Mouse (Mus musculus) forebrain, embryonic 15.5 days (tissue): ENCODE results near the gene Ap1b1. TPM values are rescaled to one million over a fixed set of nuclear protein-coding genes. Genes with fewer than 3 reads are reported as not detected.
A peak's percentile ranks its signal among the peaks of the same experiment; 100 is the strongest.

ENCODE experiments used
- ATAC-seq: fragments of 200-750 bp; cut with Nextera tagmentation; replicated peaks from 2 replicates; pipeline ENCODE4 v1.8.0; 2017; ENCODE audit warnings: mild to moderate bottlenecking, moderate TSS enrichment, moderate library complexity
- H3K27ac ChIP-seq: fragments of 300-500 bp; sonication (generic); replicated peaks from 2 replicates; pipeline ENCODE4 v1.5.1; 2015; ENCODE audit warnings: mild to moderate bottlenecking, inconsistent platforms
- H3K27me3 ChIP-seq: fragments of 300-500 bp; sonication (generic); 2 replicates; pipeline ENCODE4 v1.6.1; 2015; ENCODE audit warnings: inconsistent platforms
- H3K36me3 ChIP-seq: fragments of 300-500 bp; sonication (generic); 2 replicates; pipeline ENCODE4 v1.6.1; 2015; ENCODE audit warnings: mild to moderate bottlenecking, inconsistent platforms
- H3K4me1 ChIP-seq: fragments of 300-500 bp; sonication (generic); 2 replicates; pipeline ENCODE4 v1.6.1; 2015; ENCODE audit warnings: inconsistent platforms
- H3K4me2 ChIP-seq: fragments of 300-500 bp; sonication (generic); replicated peaks from 2 replicates; pipeline ENCODE4 v1.6.1; 2015; ENCODE audit warnings: mild to moderate bottlenecking, inconsistent platforms
- H3K4me3 ChIP-seq: fragments of 300-500 bp; sonication (generic); 2 replicates; pipeline ENCODE4 v1.5.1; 2015; ENCODE audit warnings: mild to moderate bottlenecking, inconsistent platforms
- H3K9ac ChIP-seq: fragments of 300-500 bp; sonication (generic); replicated peaks from 2 replicates; pipeline ENCODE4 v1.6.1; 2015; ENCODE audit warnings: mild to moderate bottlenecking, inconsistent platforms
- H3K9me3 ChIP-seq: fragments of 300-500 bp; sonication (generic); 2 replicates; pipeline ENCODE4 v1.6.1; 2016; ENCODE audit warnings: inconsistent platforms
- WGBS: fragments of 180-500 bp; shearing (Covaris S2); methylation state at CpG from one replicate; pipeline ENCODE4 v1.1.7; 2015; ENCODE audit warnings: mixed read lengths; 5-methylcytosine and 5-hydroxymethylcytosine counted together
- polyA plus RNA-seq: library from polyadenylated mRNA; unstranded; fragments of >200 nt; fragmentation: Nextera tagmentation; extraction: Ambion mirVana; gene quantifications from 2 replicates; pipeline ENCODE4 v1.2.1, GENCODE M21; 2015

The Ap1b1 gene
- polyA plus RNA-seq, 1 experiment from 2014 or later, result 81.4 TPM

DNA sequence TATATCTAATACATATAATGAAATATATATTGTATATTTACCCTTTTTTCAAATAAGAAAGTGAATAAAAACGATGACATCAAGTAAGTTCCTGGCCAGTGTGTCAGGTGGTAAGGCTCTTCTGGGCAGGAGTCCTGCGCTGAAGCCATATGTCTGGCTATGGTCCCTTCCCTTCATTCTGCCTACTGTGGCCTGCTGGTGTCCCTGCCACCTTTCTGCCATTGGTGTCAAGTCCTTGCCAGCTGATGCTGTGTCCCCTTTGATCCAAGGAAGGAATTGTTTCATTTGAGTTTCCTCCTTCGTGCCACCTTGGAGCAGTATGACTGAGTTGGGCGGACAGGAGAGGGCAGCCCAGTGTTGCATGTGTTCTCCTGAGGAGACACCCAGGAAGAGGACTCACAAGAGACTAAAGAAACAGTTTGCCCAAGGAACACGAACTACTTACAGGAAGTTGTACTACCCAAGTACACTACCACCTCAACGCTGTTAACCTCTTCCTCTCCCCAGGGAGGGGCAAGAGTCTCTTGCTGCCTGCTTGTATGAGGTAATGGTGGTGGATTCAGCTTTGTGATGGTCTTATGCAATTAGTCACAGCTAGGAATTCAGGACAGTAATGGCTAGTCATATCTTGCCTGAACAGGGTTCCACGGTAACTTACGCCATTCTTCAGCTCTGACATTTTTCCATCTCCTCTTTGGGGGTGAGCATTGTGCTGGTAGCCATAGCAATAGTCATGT lies 56.2 kb downstream of the Ap1b1 start:
- H3K27ac ChIP-seq, result no peak overlapping the region
- no peak for ATAC-seq
- H3K4me3 ChIP-seq, result no peak overlapping the region
- H3K9me3 ChIP-seq, result no peaks in the 10 kb centered on the region
- no peak overlapping the region for H3K4me2 ChIP-seq
- no peak overlapping the region for H3K9ac ChIP-seq
- H3K4me1 ChIP-seq, result no peaks in the 10 kb centered on the region
- WGBS, result 92% methylated on average over 8 of the region's 8 CpGs
- H3K27me3 ChIP-seq, result no peaks in the 10 kb centered on the region
- peaks cover 39% of the 10 kb centered on the region for H3K36me3 ChIP-seq

DNA sequence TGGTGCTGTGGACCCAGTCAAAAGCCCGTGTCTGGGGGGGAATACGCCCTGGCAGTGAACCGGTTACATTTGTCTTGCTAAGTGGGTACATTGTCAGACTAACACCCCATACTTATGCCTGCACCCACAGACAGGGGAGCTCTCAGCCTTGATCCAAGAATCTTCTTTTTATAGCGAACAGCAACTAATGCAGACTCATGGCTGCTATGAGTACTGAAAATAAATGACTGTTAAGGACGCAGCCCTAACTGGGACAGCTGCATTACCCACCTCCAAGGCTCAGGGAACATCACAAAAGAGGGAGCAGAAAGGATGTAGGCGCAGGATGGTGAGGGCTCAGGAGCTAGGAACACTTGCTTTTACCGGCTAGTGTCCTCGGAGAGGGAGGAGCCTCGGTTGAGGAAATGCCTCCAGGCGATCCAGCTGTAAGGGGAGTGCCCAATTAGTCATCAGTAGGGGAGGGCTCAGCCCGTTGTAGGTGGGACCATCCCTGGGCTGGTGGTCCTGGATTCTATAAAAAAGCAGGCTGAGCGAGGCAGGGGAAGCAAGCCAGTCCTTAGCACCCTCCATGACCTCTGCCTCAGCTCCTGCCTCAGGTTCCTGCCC lies 59.8 kb downstream of the Ap1b1 start:
- Histone ChIP-seq H3K36me3 (peaks cover 12% of the 10 kb centered on the region), H3K9ac (no peak overlapping the region), H3K4me3 (no peak overlapping the region), H3K9me3 (no peaks in the 10 kb centered on the region), H3K4me1 (no peaks in the 10 kb centered on the region), H3K27ac (no peak overlapping the region), H3K27me3 (no peaks in the 10 kb centered on the region), H3K4me2 (no peak overlapping the region)
- whole genome bisulfite sequencing, result 50% methylated on average over 12 of the region's 12 CpGs
- no peak for ATAC-seq

DNA sequence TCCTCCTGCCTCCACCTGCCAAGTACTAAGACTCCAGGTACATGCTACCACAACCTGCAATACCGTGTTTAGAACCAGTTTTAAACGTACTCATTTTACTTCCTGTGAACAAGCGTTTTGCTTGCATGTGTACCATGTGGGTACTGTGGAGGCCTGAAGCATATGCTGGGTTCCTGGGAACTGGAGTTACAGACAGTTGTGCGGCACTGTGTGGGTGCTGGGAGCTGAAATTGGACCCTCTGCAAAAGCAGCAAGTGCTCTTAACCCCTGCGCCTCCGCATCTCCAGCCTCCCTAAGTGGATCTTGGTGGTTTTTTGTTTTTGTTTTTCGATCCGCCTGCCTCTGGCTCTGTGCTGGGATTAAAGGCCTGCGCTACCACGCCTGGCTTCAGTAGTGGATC lies 65.0 kb downstream of the Ap1b1 start:
- no peak overlapping the region for H3K27ac ChIP-seq
- peaks cover 7% of the 10 kb centered on the region for H3K4me1 ChIP-seq
- H3K36me3 ChIP-seq, result no peaks in the 10 kb centered on the region
- H3K9me3 ChIP-seq, result no peaks in the 10 kb centered on the region
- WGBS, result 73% methylated on average over 10 of the region's 10 CpGs
- no peak overlapping the region for H3K4me3 ChIP-seq
- no peak overlapping the region for H3K4me2 ChIP-seq
- peaks cover 11% of the 10 kb centered on the region; the same call in 1 of the 2 replicates for H3K27me3 ChIP-seq
- H3K9ac ChIP-seq, result no peak overlapping the region
- ATAC-seq, result no peak

DNA sequence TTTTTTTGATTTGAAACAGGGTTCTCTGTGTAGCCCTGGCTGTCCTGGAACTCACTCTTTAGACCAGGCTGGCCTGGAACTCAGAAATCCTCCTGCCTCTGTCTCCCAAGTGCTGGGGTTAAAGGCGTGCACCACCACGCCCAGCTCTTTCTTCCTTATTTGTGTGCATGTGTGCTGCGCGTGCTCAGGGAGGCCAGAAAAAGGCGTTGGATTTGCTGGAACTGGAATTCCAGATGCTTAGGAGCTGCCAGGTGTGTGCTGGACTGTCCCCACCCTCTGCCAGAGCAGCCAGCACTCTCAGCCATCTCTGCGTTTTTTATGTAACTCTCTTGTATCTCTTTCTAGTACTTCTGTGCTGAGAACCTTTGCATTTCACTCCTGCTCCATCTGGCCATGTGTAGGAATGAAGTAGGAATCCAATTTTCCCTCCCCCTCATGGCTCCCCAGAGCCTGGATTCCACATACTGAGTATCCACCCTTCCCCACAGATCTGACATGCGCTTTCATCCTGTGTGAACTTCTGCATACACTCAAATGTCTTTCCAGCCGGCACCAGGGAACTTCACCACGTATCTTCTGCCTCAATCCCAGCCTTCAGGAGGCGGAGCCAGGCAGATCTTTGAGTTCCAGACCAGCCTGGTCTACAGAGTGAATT lies 65.7 kb downstream of the Ap1b1 start:
- Histone ChIP-seq H3K4me2 (no peak overlapping the region), H3K4me3 (no peak overlapping the region), H3K9me3 (no peaks in the 10 kb centered on the region), H3K9ac (no peak overlapping the region), H3K36me3 (no peaks in the 10 kb centered on the region), H3K27me3 (peaks cover 18% of the 10 kb centered on the region), H3K27ac (no peak overlapping the region), H3K4me1 (peaks cover 13% of the 10 kb centered on the region)
- 78% methylated on average over 10 of the region's 10 CpGs for WGBS
- ATAC-seq, result no peak

DNA sequence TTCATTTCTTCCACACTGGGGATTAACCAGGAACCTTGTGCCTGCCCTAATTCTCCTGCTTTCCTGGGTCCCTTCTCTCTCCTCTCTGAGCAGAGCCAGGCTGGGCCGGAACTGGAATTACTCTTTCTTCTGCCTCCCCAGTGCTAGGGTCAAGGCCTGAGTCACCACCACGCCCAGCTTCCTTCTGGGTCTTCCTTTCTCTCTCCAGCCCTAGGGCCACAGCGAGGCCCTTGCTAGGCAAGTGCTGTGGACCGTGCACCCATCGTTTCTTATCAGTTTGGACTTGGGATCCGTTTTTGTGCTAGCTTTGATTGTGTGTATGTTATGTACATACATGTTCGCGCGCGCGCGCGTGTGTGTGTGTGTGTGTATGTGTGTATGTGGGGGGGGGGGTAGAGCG lies 67.5 kb downstream of the Ap1b1 start:
- H3K4me1 ChIP-seq, result peaks cover 24% of the 10 kb centered on the region
- H3K9ac ChIP-seq, result no peak overlapping the region
- no peaks in the 10 kb centered on the region for H3K36me3 ChIP-seq
- no peak overlapping the region for H3K4me2 ChIP-seq
- H3K4me3 ChIP-seq, result no peak overlapping the region
- 93% methylated on average over 14 of the region's 14 CpGs for WGBS
- no peaks in the 10 kb centered on the region for H3K9me3 ChIP-seq
- peaks cover 34% of the 10 kb centered on the region for H3K27me3 ChIP-seq
- H3K27ac ChIP-seq, result no peak overlapping the region
- ATAC-seq, result no peak

DNA sequence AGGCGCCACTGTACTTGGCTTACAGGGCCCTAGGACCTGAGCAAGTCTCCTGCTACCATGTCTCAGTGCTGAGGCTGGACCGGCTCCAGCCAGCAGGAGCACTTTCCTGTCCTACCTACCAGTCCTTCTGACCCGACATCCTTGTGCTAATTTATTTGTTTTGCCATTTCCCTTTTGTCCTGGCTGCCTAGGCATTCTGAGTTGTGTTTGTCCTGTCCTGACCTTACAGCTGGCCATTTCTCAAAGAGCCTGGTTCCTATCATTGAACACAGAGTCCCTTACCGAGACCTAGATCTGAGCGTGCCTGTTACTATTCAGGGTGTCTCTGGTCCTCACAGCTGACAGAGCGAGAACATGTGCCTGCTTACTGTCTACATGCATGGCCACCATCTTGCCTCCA lies 68.2 kb downstream of the Ap1b1 start:
- Histone ChIP-seq H3K27ac (no peak overlapping the region), H3K36me3 (no peaks in the 10 kb centered on the region), H3K9ac (no peak overlapping the region), H3K4me2 (no peak overlapping the region), H3K4me1 (peaks cover 32% of the 10 kb centered on the region), H3K4me3 (no peak overlapping the region), H3K9me3 (no peaks in the 10 kb centered on the region), H3K27me3 (peaks cover 42% of the 10 kb centered on the region)
- 74% methylated on average over 6 of the region's 6 CpGs for WGBS
- ATAC-seq, result no peak

DNA sequence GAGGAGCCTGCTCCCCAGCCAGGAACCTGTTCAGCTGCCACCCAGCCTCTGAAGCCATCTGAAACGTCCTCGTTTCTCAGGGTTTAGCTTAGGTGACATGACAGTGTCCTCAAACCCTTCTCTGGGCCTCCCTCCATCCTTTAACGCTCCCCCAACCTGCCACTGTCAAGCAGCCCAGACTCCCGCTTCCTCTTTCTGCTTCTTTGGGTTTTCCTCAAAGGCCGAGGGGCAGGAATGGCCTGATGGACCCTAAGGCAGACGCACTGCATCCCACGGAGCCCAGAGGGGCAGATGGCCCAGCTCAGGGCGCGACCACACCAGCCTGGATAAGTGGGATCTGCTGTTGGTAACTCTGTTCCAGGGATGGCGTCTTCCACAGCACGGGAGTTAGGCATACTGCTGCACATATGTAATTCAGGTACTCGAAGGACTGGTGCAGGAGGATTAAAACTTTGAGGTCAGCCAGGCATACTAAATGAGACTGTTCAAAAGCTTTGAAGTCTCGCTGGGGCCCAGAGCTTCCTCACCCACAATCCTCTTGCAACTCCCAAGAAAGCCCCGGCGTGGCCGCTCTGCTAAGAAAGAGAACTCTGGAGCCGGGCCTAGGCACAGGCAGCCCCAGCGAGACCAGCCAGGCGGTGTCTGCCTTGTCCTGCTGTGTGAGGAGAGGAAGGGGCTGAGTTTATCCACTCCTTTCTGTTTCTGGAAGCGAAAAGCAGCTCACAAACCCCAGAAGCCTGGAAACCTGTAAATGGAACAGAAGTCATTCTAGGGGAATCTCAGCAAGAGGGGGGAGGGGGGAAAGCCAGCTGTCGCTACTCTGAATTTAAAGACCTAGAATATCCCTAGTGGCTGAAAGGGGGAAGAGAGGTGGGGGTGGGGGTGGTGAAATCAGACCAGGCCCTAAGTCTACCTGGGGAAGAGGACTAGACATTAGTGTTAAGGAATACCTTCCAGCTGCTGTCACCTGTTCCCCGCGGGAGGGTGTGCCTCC lies 69.6 kb downstream of the Ap1b1 start:
- 24% methylated on average over 23 of the region's 23 CpGs for WGBS
- no peaks in the 10 kb centered on the region for H3K9me3 ChIP-seq
- peaks cover 55% of the 10 kb centered on the region for H3K27me3 ChIP-seq
- no peak overlapping the region; the same call in 1 of the 2 replicates for H3K9ac ChIP-seq
- H3K4me2 ChIP-seq, result no peak overlapping the region
- H3K4me1 ChIP-seq, result peaks cover 36% of the 10 kb centered on the region
- no peak for ATAC-seq
- no peaks in the 10 kb centered on the region for H3K36me3 ChIP-seq
- no peak overlapping the region for H3K27ac ChIP-seq
- no peak overlapping the region for H3K4me3 ChIP-seq

DNA sequence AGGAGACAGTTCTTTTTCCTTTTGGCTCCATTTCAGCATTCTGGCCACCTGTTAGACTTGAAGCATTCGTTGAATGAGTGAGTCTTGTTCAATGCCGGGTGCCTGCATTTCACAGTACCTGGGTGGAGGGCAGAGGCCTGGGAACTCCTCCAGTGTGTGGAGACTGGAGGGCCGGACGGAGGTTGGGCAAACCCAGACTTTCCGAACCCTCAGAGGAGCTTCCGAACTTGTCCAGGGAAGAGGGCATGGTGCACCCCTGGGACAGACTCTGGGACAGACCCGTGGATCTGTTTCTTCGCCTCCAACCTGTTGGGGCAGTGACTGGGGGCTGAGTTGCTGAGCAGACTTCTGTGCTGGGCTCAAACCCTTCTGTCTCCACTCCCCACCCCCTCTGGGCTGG lies 70.4 kb downstream of the Ap1b1 start:
- peaks cover 64% of the 10 kb centered on the region for H3K27me3 ChIP-seq

DNA sequence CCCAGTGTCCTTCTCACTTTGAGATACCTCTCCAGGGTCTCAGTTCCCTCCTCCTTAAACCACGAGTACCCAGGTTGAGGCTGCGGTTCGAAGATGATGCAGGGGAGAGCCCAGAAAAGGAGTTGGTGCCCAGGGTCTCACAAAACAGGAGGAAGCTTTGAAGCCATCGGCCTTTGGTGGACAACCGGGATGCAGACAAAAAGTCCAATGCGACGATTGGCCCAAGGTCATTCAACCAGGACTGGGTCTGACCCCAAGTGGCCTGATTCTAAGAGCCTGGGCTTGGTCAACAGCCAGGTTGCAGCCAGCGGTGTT lies 70.9 kb downstream of the Ap1b1 start:
- H3K9me3 ChIP-seq, result no peaks in the 10 kb centered on the region
- WGBS, result 12% methylated on average over 8 of the region's 8 CpGs
- H3K9ac ChIP-seq, result no peak overlapping the region
- peak overlapping the region; percentile 72 for H3K4me2 ChIP-seq
- no peak overlapping the region for H3K27ac ChIP-seq
- peaks cover 68% of the 10 kb centered on the region for H3K27me3 ChIP-seq
- peak overlapping the region; percentile 45 for H3K4me3 ChIP-seq
- peaks cover 49% of the 10 kb centered on the region for H3K4me1 ChIP-seq
- ATAC-seq, result no peak
- H3K36me3 ChIP-seq, result no peaks in the 10 kb centered on the region

More for the DNA sequence above, 70.4 kb downstream of the Ap1b1 start:
- WGBS, result 50% methylated on average over 8 of the region's 8 CpGs
- no peak overlapping the region for H3K4me3 ChIP-seq
- no peak overlapping the region for H3K4me2 ChIP-seq
- H3K4me1 ChIP-seq, result peaks cover 44% of the 10 kb centered on the region
- H3K9me3 ChIP-seq, result no peaks in the 10 kb centered on the region
- H3K27ac ChIP-seq, result no peak overlapping the region
- no peak for ATAC-seq
- no peaks in the 10 kb centered on the region for H3K36me3 ChIP-seq
- no peak overlapping the region for H3K9ac ChIP-seq

DNA sequence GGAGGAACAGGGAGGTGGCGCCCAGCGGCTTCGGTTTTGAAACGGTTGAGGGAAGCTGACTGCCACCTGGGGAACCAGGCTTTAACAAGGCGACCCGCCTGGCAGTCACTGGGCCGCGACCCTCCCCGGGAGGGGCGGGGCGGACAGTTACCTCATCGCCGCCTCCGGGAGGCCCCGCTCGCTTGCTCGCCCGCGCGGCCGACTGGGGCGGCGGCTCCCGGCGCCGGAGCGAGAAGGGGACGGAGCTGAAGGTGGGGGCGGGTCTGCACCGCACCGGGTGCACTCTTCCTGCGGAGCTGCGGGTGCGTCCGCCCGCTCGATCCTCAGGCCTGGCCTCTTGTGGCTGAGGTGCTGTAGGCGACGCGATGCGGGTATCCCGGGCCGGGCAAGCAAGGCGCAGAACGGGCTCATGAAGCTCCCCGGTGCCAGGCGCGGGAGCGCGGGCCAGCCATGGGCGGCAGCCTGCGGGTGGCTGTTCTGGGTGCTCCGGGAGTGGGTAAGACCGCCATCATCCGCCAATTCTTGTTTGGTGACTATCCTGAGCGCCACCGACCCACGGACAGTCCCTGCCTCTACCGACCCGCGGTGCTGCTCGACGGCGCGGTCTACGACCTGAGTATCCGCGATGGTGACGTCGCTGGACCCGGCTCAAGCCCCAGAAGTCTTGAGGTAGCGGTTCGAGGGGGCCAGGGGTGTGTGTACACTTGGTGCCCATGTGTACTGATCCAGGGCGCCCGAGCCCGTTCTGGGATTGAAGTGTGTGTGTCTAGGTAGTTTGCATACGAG lies 71.4 kb downstream of the Ap1b1 start, which contains the start of gene Rasl10a:
Rasl10a (plus strand) TSS at position 273 of the 786 bp plus-strand sequence.
- Histone ChIP-seq H3K4me3 (peak within 1 kb of the TSS; percentile 45), H3K9ac (peak within 1 kb of the TSS; percentile 42), H3K27ac (no peak within 1 kb of the TSS), H3K36me3 (no peaks in the 10 kb centered on the region), H3K27me3 (peaks cover 73% of the 10 kb centered on the region), H3K4me2 (peak within 1 kb of the TSS; percentile 72), H3K4me1 (peaks cover 54% of the 10 kb centered on the region), H3K9me3 (no peaks in the 10 kb centered on the region)
- 2% methylated on average over 74 of the region's 77 CpGs for WGBS
- no peak for ATAC-seq

DNA sequence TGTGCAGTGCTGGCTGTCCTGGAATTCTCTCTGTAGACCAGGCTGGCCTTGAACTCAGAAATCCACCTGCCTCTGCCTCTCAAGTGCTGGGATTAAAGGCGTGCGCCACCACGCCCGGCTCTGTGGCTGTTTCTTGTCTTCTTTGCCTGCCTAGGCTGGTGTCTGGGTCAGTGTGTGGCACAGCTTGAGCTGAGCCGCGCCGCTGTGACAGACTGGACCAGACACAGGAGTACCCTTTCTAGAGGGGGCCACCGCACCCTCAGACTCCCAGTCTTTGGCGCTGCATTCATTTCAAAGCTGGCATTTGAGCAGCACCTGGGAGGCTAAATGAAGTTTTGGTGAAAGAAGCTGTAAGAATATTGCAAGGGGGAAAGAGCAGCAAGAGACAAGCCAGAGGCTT lies 72.2 kb downstream of the Ap1b1 start:
- WGBS, result 30% methylated on average over 9 of the region's 9 CpGs
- Histone ChIP-seq H3K27me3 (peaks cover 80% of the 10 kb centered on the region), H3K4me1 (peaks cover 61% of the 10 kb centered on the region)

More for the DNA sequence above, 72.2 kb downstream of the Ap1b1 start:
- Histone ChIP-seq H3K27ac (no peak overlapping the region), H3K9ac (no peak overlapping the region), H3K36me3 (no peaks in the 10 kb centered on the region), H3K4me2 (no peak overlapping the region), H3K9me3 (no peaks in the 10 kb centered on the region), H3K4me3 (no peak overlapping the region)
- no peak for ATAC-seq
